Mouse (Mus musculus) layer of hippocampus, postnatal 25 days (tissue): Measurements from ENCODE around the gene Elf2. TPM values are rescaled to one million over a fixed set of nuclear protein-coding genes. Genes with fewer than 3 reads are reported as not detected.
"Not testable (repeated sequence)": the region's sequence is repeated elsewhere in the genome, so short reads cannot be mapped to it uniquely, and the experiment has no call there.

Experiments
- DNase-seq, 2 experiments: peaks; one replicate each; pipeline ENCODE4 v3.0.0; 2022; ENCODE audit warnings: mixed read lengths in 2 of 2, low spot score in 1 of 2; ENCODE audit errors: extremely low spot score in 1 of 2
- total RNA-seq, 2 experiments: library from RNA; stranded (reverse); gene quantifications; 2 replicates each; pipeline ENCODE4 v1.2.3; 2021

Gene Elf2
- total RNA-seq, 2 experiments from 2014 or later = 41.3 to 44.6 TPM

DNA sequence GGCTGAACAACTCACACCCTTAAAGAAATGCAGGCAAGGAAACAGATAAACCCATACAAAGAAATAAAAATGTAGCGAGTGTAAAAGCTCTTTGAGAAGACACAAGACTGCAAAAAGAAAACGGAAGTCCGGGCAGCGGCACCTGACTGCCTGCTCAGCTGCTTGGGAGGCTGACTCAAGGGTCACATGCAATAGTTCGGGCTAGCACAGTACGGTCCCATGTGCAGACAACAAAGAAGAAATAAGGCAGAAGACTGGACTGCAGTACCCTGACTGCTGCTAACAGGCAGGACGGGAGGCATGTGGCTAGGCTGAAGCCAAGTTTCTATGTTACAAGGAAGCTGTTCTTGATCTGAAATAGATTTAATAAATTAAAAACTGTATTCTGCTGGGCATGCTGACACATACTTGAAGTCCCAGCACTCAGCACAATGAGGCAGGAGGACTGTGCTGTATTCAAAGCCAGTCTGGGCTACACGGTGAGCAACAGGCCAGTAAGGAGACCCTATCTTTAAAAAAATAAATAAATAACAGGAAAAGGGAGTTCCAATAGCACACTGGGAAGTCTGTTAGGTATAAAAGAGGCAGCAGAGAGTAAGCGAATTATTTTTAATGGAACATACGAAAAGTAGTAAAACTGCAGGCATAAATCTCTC, 7.1 kb downstream of the Elf2 start:
- no peak for DNase-seq

DNA sequence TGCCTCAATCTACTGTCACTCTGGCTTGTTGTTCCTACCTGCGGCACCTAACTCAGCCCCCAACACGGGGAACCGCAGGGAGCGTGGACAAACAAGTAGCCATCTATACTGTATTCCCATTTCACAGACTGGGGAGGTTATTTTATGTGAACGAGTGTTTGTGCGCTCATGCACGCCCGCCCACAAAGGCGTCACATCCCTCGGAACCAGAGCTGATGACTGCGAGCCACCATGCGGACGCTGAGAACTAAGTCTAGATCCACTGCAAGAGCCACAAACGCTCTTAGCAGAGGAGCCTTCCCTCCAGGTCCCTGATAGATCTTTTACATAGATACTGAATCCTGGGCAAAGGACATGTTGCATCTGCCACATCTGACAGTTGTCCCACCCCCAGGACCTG, 10.4 kb downstream of the Elf2 start:
- DNase-seq = no peak

GRCm38 (mm10) chr3:51328546-51328945, 11.9 kb downstream of the Elf2 start:
- no peak for DNase-seq

- DNase-seq = no peak
Observed at GRCm38 (mm10) chr3:51327817-51328216, 12.6 kb downstream of the Elf2 start.

GRCm38 (mm10) chr3:51327429-51327797, 13.1 kb downstream of the Elf2 start:
- DNase-seq = no peak

DNA sequence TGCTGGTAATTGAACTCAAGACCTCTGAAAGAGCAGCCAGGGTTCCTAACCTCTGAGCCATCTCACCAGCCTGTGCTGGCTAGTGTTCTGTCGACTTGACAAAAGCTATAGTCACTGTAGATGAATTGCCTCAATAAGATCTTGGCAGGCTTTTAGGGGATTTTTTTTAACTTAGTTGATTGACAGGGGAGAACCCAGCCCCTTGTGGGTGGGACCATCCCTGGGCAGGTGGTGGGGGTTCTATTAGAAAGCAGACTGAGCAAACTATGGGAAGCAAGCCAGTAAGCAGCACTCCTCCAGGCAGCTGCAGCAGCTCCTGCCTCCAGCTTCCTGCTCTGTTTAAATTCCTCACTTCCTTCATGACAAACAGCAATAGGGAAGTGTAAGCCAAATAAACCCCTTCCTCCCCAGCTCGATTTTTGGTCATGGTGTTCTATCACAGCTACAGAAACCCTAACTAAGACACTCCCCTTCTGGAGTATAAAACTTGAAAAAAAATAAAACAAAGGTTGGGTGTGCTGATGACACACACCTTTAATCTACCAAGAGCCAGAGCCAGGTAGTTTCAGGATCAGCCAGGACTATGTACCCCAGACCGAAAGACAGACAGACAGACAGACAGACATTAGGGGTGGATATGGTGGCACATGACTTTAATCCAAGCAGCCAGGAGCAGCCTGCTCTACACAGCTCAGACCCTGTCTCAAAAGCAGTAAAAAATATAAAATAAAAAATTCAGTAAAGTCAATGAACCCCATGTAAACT, 13.6 kb downstream of the Elf2 start:
- DNase-seq = no peak

DNA sequence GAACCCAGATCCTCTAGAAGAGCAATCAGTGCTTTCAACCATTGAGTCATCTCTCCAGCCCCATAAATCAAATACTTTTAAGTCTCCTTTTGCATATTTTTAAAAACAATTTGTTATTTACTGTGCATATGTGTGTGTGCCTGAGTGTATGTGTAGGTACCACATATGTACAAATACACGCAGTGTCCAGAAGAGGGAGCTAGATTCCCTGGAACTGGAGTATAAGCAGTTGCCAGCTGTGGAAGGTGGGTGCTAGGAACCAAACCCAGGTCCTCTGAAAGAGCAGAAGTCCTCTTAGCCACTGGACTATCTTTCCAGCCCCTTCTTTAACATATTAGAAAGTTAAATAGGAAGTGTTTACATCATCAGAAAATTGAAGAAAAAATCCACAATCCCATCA, 15.0 kb downstream of the Elf2 start:
- DNase-seq = no peak

GRCm38 (mm10) chr3:51323006-51323405, 17.5 kb downstream of the Elf2 start:
- no peak for DNase-seq

GRCm38 (mm10) chr3:51322326-51322725, 18.1 kb downstream of the Elf2 start:
- DNase-seq = no peak

GRCm38 (mm10) chr3:51321141-51321540, 19.3 kb downstream of the Elf2 start:
- DNase-seq = no peak

DNA sequence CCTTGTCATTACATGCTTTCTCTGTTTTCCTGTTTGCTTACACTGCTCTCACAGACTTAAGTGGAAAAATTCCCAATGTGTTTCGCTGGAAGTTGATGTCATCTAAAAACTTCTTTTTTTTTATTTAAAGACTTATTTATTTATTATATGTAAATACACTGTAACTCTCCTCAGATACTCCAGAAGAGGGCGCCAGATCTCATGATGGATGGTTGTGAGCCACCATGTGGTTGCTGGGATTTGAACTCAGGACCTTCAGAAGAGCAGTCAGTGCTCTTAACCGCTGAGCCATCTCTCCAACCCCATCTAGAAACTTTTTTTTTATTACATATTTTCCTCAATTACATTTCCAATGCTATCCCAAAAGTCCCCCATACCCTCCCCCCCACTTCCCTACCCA, 22.4 kb downstream of the Elf2 start:
- not testable (repeated sequence) for DNase-seq

DNA sequence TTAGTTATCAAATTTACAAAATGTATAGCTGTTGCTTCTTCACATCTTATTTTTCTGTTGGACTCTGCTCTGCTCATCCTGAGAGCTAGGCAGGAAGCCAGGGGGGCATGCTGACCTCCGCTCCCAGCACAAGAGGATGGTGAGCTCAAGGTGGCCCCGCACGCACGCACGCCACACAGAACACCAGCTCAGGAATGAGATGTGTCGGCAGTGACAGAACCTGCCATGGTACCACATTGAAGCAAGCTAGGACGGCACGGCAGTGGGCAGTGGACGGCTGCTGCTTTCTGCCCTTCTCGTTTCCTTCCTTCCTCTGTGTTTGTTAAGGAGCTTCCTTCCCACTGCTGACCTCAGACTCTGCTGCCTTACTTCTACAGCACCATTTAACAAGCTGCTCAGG, 23.6 kb downstream of the Elf2 start:
- no peak for DNase-seq

GRCm38 (mm10) chr3:51311638-51312037, 28.8 kb downstream of the Elf2 start:
- DNase-seq = no peak

- no peak for DNase-seq
Observed at GRCm38 (mm10) chr3:51310098-51310497, 30.4 kb downstream of the Elf2 start.

GRCm38 (mm10) chr3:51306621-51307020, 33.8 kb downstream of the Elf2 start:
- DNase-seq = no peak

GRCm38 (mm10) chr3:51305961-51306360, 34.5 kb downstream of the Elf2 start:
- DNase-seq = no peak

- DNase-seq = no peak
Observed at GRCm38 (mm10) chr3:51302971-51303476, 37.4 kb downstream of the Elf2 start.

GRCm38 (mm10) chr3:51301583-51301982, 38.9 kb downstream of the Elf2 start:
- no peak for DNase-seq

DNA sequence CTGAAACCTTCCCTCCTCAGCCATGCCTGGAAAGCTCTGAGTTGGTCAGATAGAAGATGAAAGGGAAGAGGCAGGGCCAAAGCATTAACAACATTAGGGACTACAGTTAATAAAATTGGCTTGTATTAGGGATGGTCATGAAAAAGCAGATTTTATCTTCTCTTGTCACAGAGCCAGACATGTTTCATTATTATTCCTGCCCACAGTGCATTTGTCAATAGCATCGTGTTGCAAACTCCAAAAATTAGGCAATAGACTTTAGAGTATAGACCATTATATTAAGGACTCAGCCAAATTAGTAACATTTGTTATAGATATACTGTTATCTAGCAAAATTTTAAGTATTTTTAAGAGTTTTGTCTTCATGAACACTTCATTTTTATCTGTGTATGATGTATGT, 43.7 kb downstream of the Elf2 start:
- DNase-seq = no peak

DNA sequence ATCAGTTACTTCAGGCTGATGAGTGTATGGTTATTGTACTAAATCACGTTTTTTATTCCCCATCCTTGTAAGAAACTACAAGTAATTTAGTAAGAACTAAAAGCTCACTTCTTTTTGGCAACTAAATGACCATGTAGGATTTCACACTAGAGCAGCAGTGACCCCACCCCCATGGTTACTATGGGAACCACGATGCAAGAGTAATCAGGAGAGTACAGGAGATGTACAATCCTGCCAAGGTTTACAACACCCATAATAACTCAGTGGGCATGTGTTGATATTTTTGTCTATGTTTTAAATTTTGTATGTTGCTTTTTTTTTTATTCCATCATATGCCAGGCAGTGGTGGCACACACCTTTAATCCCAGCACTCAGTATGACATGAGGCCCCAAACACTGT, 45.2 kb downstream of the Elf2 start:
- no peak for DNase-seq

- no peak for DNase-seq
Observed at GRCm38 (mm10) chr3:51294251-51294650, 46.2 kb downstream of the Elf2 start.
